Mouse (Mus musculus) CH12.LX (cell line): ENCODE results near the gene Rnf169.

Experiments
- BHLHE40 ChIP-seq: IDR thresholded peaks from 2 replicates; pipeline ENCODE4 v1.6.1; 2011; ENCODE audit warnings: mild to moderate bottlenecking, low read depth, low read length, improper control_type of control experiment
- CTCF ChIP-seq, 2 experiments: IDR thresholded peaks in 1 of 2; conservative IDR thresholded peaks in 1 of 2; 2 replicates each; pipeline ENCODE4 v1.5.1; 2011 to 2012; ENCODE audit warnings: low read depth in 2 of 2, low read length in 2 of 2, improper control_type of control experiment in 1 of 2, inconsistent platforms in 1 of 2, mild to moderate bottlenecking in 1 of 2, moderate library complexity in 1 of 2
- E2F4 ChIP-seq: IDR thresholded peaks from 2 replicates; pipeline ENCODE4 v1.6.1; 2011; ENCODE audit warnings: low read depth, low read length, improper control_type of control experiment; ENCODE audit not compliant: insufficient replicate concordance
- MAX ChIP-seq: IDR thresholded peaks from 2 replicates; pipeline ENCODE4 v1.6.1; 2011; ENCODE audit warnings: low read length, improper control_type of control experiment
- MEF2A ChIP-seq: IDR thresholded peaks from 2 replicates; pipeline ENCODE4 v1.6.1; 2014; ENCODE audit warnings: low read depth, mild to moderate bottlenecking, inconsistent platforms, low read length, improper control_type of control experiment, borderline replicate concordance
- NELFE ChIP-seq: IDR thresholded peaks from 2 replicates; pipeline ENCODE4 v1.6.1; 2011; ENCODE audit warnings: low read depth, low read length, improper control_type of control experiment
- NRF1 ChIP-seq: IDR thresholded peaks from 2 replicates; pipeline ENCODE4 v1.6.1; 2014; ENCODE audit warnings: low read depth, mild to moderate bottlenecking, inconsistent platforms, low read length, improper control_type of control experiment, moderate library complexity
- POLR2A ChIP-seq: IDR thresholded peaks from 2 replicates; pipeline ENCODE4 v1.6.1; 2011; ENCODE audit warnings: low read depth, mild to moderate bottlenecking, improper control_type of control experiment, low read length
- ZNF384 ChIP-seq: IDR thresholded peaks from 2 replicates; pipeline ENCODE4 v1.6.1; 2012; ENCODE audit warnings: low read depth, low read length, improper control_type of control experiment, inconsistent platforms

GRCm38 (mm10) chr7:99873965-99874364, 106.3 kb downstream of the Rnf169 start:
- TF ChIP-seq ZNF384 (no peak), E2F4 (no peak), NELFE (no peak), CTCF (conservative IDR thresholded peaks at IDR 0.05 in 1 of 2, IDR thresholded peaks at IDR 0.05 in 1 of 2; ENCODE audit: low read depth in 2 of 2, low read length in 2 of 2) (no peak), POLR2A (no peak), MEF2A (no peak), BHLHE40 (no peak), NRF1 (no peak), MAX (no peak)
